Mouse (Mus musculus) spleen, postnatal 4 days (tissue): ENCODE measurements around the gene Acta2.

Experiments
- DNase-seq, 2 experiments: peaks; one replicate each; pipeline ENCODE4 v3.0.0; 2022; ENCODE audit warnings: low spot score in 2 of 2

Gene Acta2

GRCm38 (mm10) chr19:34254880-34255681 lies at the start of gene Acta2:
TSS of gene Acta2 (minus strand) at chr19:34255590.
- DNase-seq, result peak in 1 of 2 experiments; percentile 56

- no peak for DNase-seq
These were observed 49.5 kb upstream of the Acta2 start for GRCm38 (mm10) chr19:34304917-34305316.

GRCm38 (mm10) chr19:34300430-34300829 lies 45.0 kb upstream of the Acta2 start:
- DNase-seq, result no peak

- no peak for DNase-seq
These were observed 43.8 kb upstream of the Acta2 start for GRCm38 (mm10) chr19:34299229-34299628.

- no peak for DNase-seq
These were observed 43.1 kb upstream of the Acta2 start for GRCm38 (mm10) chr19:34298531-34298930.

GRCm38 (mm10) chr19:34295442-34295841 lies 40.1 kb upstream of the Acta2 start:
- DNase-seq, result no peak

- no peak for DNase-seq
These were observed 38.1 kb upstream of the Acta2 start for GRCm38 (mm10) chr19:34293376-34293947.

- DNase-seq, result no peak
These were observed 37.3 kb upstream of the Acta2 start for GRCm38 (mm10) chr19:34292701-34293100.

GRCm38 (mm10) chr19:34291956-34292355 lies 36.6 kb upstream of the Acta2 start:
- DNase-seq, result no peak

- no peak for DNase-seq
These were observed 36.0 kb upstream of the Acta2 start for GRCm38 (mm10) chr19:34291379-34291778.

- DNase-seq, result no peak
These were observed 35.5 kb upstream of the Acta2 start for GRCm38 (mm10) chr19:34290872-34291341.

- peak; percentile 52 to 78 for DNase-seq
These were observed 34.8 kb upstream of the Acta2 start, which contains the start of gene Fas for GRCm38 (mm10) chr19:34289948-34290789. TSS of gene Fas (plus strand) at chr19:34290666.

GRCm38 (mm10) chr19:34288696-34289095 lies 33.3 kb upstream of the Acta2 start:
- no peak for DNase-seq

- DNase-seq, result no peak
These were observed 32.4 kb upstream of the Acta2 start for GRCm38 (mm10) chr19:34287656-34288415.

GRCm38 (mm10) chr19:34287221-34287620 lies 31.8 kb upstream of the Acta2 start:
- no peak for DNase-seq

GRCm38 (mm10) chr19:34284826-34285225 lies 29.4 kb upstream of the Acta2 start:
- DNase-seq, result no peak

- no peak for DNase-seq
These were observed 29.0 kb upstream of the Acta2 start for GRCm38 (mm10) chr19:34284383-34284782.

GRCm38 (mm10) chr19:34283614-34284013 lies 28.2 kb upstream of the Acta2 start:
- DNase-seq, result no peak

GRCm38 (mm10) chr19:34278078-34278477 lies 22.7 kb upstream of the Acta2 start:
- DNase-seq, result no peak

- no peak for DNase-seq
These were observed 17.7 kb upstream of the Acta2 start for GRCm38 (mm10) chr19:34273073-34273472.

- no peak for DNase-seq
These were observed 15.6 kb upstream of the Acta2 start for GRCm38 (mm10) chr19:34270824-34271464.
